Mouse (Mus musculus): ENCODE measurements around the gene Lbx2.
A peak's percentile ranks its signal among the peaks of the same experiment; 100 is the strongest.

Lbx2 gene

DNA sequence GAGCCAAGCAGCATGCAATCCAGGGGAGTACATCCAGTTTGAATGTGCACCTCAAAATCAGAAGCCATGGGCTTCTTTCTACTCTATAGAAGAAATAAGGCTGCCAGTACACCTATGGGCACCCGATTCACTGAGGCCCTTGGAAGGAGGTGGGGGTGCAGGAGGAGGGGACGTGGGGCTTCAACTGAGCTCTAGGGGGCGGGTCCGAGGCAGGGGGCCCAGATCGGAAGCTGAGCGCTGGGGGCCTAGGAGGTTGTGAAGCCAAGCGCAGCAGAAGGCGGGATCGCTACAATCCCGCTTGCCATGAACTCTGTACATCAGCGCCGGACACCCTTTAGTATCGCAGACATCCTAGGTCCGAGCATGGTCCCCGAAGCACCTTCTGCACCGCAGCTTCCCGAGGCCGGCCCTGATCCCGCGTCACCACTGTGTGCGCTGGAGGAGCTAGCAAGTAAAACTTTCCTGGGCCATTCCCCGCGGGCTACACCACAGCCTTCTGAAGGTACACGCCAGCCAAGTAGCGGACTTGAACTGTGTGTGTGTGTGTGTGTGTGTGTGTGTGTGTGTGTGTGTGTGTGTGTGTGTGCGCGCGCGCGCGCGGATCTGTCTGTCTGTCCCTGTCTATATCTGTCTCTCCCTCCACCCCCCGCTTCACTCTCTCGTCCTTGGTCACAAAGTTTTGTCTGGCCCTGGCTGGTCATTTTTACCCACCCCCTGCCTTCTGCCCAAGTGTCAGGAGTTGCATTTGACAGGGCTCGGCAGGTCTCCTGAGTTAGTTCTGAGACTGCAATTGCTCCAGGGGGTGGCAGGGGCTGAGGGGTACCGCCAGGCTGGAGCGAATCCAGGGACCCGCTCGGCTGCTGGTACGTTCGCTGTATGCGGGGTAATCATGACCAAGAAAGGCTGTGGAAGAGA is at the start of gene Lbx2:
Lbx2 (plus strand) TSS at position 247 of the 915 bp plus-strand sequence.
- no peak for DNase-seq (ENCODE audit: low read depth, low spot score)

DNA sequence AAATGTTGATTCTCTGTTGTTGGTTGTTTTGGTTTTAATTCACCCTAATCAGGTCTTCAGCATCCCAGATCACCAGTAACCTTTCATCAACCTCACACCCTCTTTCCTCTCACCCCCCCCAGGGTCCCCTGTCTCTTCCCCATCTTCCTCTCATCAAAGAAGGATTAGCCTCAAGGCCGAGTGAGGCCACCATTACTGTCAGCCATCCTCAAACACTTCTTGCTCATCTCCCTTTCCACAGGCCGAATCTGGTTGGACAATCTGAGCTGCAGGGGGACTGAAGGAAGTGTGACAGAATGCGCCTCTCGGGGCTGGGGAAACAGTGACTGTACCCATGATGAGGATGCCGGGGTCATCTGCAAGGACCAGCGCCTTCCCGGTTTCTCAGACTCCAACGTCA is 49.0 kb upstream of the Lbx2 start:
- DNase-seq (ENCODE audit: low read depth, low spot score), result no peak

DNA sequence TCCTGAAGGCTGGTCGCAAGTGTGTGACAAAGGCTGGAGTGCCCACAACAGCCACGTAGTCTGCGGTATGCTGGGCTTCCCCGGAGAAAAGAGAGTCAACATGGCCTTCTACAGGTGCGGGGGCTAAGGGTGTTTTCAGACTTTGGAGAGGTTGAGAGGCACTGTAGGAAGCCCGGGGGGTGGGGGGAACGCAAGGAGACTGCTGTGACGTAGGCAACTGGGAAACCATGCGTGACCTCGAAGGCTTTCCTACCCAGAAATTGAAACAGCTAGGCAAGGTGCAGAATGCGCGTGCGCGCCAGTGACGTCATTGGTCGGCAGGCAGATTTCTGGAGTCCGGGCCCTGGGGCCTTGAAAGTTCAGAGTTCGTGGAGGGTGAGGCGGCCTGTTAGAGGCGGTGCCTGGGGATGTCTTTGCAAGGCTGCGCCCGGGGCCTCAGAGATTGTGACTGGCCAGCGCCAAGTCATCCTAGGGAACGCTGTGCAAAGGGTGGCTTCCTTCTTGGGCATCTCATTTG is 47.6 kb upstream of the Lbx2 start:
- peak; percentile 87 for DNase-seq (ENCODE audit: low read depth, low spot score)

GRCm38 (mm10) chr6:83040601-83041000 is 45.6 kb upstream of the Lbx2 start:
- no peak for DNase-seq (ENCODE audit: low read depth, low spot score)

DNA sequence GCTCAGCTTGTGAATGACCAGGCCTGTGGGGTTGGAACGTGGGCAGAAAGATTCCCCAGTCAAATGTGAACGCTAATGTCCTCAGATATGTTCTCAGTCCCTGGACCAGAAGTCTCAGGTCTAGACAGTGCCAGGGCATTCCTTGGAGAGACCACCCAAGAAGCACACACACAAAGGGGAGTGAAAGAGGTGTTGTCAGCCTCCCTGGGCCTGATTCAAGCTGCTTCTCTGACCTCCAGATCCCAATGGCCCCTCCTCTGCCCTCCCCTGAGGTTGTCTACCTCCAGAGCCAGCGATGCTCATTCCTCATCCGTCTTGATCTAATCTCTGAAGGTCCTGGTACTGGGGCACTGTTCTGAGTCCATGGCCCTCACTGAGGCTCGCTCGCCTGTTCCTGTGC is 42.6 kb upstream of the Lbx2 start:
- no peak for DNase-seq (ENCODE audit: low read depth, low spot score)

DNA sequence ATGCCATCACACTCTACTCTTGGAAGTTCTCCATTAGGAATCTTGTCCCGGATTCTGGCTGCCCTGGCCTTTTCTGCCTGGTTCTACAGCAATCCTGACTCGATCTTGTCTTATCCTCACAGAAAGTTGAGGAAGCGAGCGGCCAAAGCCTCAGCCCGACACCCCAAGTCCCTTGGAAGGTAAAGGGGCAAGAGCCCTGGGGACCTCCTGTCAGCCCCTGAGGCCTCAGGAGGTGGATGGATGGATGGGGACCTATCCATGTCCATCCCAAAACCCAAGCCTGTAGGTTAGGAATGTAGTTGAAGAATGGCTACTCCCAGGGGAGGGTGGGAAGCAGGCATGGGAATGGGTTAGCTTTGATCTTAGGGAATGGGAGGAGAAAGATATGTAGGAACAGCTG is 42.2 kb upstream of the Lbx2 start:
- DNase-seq (ENCODE audit: low read depth, low spot score), result no peak

DNA sequence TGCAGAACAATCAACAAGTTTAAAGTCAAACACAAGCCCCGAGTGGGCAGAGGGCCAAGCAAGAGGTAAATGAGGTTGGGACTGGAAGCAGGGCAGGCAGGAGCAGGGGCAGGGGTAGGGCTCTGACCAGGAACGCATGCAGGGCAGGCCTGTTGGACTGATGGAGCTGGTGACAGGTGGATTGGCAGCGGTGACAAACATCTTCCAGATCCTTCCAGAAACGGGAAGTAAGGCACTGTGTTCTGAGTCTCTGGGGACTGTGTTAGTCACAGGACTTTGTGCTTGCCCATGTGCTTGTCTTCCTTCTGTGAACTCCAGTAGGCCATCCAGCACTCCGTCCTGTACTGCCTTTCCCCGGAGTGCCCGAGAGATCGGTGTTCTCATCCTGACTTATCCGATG is 41.4 kb upstream of the Lbx2 start:
- peak; percentile 22 for DNase-seq (ENCODE audit: low read depth, low spot score)

- no peak for DNase-seq (ENCODE audit: low read depth, low spot score)
Observed at GRCm38 (mm10) chr6:83049367-83049766, 36.8 kb upstream of the Lbx2 start.

DNA sequence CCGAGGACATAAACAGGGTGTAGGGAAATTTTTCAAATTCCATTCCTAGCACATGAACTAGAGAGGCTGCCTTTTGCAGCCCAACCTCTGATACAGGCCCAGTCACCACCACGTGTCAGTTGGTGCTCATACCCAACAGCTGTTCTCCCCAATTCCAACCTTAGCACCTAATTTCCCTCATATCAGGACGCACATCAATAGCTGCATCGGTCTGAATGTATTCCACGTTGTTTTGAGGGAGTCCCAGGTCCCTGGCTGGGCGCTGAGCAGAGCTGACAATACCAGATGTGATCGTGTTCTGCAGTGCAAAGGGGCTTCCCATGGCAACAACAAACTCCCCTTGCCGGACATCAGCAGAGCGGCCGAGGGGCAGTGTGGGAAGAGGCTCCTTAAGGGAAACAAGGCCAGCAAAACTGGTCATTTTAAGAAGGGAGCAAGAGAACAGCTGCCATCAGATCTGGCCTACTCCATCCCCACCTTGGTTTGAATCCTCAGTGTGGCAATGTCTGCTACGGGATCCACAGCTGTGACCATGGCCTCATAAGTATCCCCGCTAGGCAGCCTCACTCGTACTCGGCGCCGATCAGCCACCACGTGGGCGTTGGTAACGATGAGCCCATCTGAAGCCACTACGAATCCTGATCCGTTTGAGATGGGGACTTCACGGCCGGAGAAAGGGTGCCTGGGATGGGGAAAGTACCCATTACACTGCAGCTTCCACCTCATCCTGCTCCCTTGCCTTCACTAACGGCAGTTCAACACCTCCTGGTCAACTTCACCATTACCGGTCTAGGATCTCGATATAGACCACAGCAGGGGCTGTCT is 32.8 kb upstream of the Lbx2 start:
- DNase-seq (ENCODE audit: low read depth, low spot score), result peak; percentile 63

DNA sequence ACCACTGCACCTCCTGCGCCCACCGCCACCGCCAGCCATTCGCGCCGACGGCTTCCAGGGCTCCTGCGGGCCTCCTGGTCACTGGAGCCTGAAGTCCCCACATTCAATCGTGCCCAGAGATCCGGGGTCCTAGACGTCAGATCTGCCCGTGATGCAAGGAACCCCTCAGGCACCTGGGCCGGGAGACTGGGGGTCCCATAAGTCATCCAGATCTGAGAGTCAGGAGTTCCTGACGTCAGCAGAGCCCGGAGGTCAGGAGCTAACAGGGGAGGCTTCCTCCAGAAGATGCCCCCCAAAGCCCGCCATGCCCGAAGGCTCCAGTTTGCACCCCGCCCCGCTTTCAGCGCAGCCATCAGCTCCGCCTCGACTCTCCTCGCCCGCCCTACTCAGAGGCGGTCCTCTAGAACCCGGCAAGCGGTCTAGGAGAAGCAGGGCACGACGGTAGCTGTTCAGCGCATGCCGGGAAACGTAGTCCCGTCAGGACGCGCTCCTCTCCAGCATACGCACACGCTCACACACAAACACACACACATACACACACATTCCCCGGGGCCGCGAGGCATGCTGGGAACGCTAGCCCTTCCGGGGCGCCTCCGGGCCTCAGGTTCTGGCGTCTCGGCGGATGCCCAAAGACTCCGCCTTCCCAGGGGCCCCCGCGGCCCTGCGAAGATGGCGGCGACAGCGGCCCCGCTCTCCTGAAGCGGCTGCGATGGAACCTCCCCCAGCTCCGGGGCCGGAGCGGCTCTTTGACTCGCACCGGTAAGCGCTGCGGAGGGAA is 31.9 kb upstream of the Lbx2 start, which contains the start of gene Aup1:
Aup1 (plus strand) TSS at position 448 of the 778 bp plus-strand sequence.
- DNase-seq (ENCODE audit: low read depth, low spot score), result peak; percentile 100

- peak; percentile 24 for DNase-seq (ENCODE audit: low read depth, low spot score)
Observed at GRCm38 (mm10) chr6:83054871-83055431, 31.2 kb upstream of the Lbx2 start, which contains the start of gene Htra2. Gene Htra2 (minus strand): TSS chr6:83055273.

- DNase-seq (ENCODE audit: low read depth, low spot score), result peak; percentile 78
Observed at GRCm38 (mm10) chr6:83057790-83058189, 28.4 kb upstream of the Lbx2 start, which contains the start of gene Dqx1. Gene Dqx1 (plus strand): TSS chr6:83057844.

GRCm38 (mm10) chr6:83058725-83059124 is 27.4 kb upstream of the Lbx2 start:
- DNase-seq (ENCODE audit: low read depth, low spot score), result no peak

DNA sequence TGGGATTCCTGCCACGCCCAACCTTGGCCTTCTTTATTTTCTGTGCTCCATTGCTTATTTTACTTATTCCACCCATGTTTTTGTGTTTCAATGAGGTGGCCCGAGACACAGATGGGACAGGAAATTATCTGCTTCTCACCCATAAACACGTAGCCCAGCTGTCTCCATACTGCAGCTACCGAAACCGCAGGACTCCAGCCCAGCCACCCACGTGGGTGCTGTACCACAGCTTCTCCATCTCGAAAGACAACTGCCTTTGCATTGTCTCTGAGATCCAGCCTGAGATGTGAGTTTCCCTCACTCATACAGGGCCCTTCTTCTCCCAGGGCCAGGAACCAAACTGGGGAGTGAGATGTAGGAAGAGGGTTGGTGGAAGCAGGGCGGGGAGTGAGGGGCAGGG is 20.2 kb upstream of the Lbx2 start:
- no peak for DNase-seq (ENCODE audit: low read depth, low spot score)

- DNase-seq (ENCODE audit: low read depth, low spot score), result no peak
Observed at GRCm38 (mm10) chr6:83066441-83066840, 19.7 kb upstream of the Lbx2 start.

DNA sequence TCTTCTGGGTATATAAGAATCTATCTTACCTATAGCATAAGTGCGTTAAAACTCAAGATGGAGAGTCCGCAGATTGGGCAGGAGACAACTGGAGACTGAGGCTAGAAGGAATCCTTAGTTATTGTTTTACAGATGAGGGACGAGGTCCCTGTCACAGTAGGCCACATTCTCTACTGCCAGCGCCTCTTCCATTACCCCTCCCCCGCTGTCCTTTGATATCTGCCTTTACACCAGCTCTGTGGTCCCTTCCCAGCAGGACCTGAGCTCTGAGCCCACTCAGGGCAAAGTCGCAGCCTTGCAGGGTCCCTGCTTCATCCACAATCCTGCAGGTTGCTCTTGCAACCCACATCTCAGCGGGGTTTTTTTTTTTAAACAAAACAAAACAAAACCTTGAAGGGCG is 17.9 kb upstream of the Lbx2 start:
- DNase-seq (ENCODE audit: low read depth, low spot score), result no peak

DNA sequence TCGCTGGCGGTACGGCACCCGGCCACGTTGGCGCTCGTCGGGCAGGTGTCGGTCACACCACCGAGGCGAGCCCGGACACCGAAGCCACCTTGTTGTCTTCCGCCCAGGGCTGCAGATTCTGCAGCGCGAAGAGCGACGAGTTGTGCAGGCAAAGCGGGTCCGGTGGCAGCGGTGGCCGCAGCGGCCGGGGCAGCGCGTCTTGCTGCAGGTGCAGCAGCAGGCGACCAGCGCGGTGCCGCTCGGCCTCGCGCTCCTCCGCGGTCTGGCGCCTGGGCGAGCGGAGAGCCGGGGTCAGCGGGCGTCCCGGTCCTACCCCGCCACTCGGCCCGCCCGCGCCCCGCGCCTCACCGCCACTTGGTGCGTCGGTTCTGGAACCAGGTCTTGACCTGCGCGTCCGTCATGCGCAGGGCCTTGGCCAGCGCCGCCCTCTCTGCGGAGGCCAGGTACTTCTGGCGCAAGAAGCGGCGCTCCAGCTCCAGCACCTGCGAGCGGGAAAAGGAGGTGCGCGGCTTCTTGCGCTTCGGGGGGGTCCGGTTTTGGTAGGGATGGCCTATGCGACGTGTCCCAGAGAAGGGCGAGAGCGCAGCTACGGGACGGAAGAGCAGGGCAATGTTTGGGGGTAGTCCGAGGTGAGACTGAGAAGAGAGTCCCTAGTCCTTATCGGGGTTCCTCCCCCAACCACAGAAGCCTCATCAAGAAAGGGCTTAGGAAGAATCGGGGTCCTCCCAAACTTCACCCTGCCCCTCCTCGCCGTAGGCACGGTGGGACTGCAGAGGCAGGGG is 17.3 kb upstream of the Lbx2 start:
- no peak for DNase-seq (ENCODE audit: low read depth, low spot score)

DNA sequence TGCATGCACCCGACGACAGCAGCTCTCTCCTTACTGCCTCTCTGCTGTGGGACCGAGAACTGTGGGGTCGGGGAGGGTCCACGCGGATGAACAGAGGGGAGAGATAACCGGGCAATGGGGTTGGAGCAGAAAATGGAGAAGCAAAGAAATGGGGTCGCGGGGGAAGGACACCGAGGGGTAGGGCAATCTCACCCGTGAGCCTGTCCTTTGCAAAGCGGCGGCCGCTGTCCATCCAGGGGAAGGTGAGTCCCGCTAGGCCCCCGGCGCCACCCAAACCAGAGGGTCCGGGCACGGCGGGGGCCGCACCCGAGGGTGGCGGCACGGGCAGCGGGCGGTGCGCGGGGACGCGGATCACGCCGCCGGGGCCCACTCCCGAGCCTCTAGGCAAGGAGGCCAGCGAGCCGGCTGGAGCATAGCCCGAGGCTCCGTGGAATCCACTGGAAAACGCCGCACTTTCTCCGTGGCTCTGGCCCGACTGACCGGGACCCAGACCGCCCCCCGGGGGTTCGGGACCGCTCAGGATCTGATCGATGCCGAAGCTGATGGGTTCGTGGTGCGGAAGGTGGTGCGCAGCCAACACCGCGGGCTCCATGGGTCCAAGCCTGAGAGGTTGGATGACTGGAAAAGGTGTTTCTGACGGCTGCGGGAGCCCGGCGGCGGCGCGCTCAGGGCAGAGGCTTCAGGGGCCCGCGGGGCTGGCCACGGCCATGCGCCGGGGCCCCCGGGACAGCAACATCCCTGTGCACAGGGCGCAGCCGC is 16.5 kb upstream of the Lbx2 start:
- DNase-seq (ENCODE audit: low read depth, low spot score), result no peak

- DNase-seq (ENCODE audit: low read depth, low spot score), result no peak
Observed at GRCm38 (mm10) chr6:83070247-83070310, 16.1 kb upstream of the Lbx2 start, which contains the start of gene Tlx2. Gene Tlx2 (minus strand): TSS chr6:83070293.

All from brain, adult 2 months (tissue).